Mouse (Mus musculus) heart, adult 18-20 months (tissue): Measurements from ENCODE around the gene Hoxa7. TPM values are rescaled to one million over a fixed set of nuclear protein-coding genes. Genes with fewer than 3 reads are reported as not detected.
A peak's percentile ranks its signal among the peaks of the same experiment; 100 is the strongest.

Experiments used
- DNase-seq, 2 experiments: peaks; one replicate each; pipeline ENCODE4 v3.0.0; 2021 to 2022; ENCODE audit warnings: mixed read lengths in 1 of 2
- long read RNA-seq, 2 experiments: library from polyadenylated mRNA; stranded (forward); transcript quantifications; one replicate each; pipeline ENCODE4 v2.0.0; 2021
- total RNA-seq, 2 experiments: library from RNA; stranded (reverse); gene quantifications; 2 replicates each; pipeline ENCODE4 v1.2.3; 2021

Hoxa7 gene
- total RNA-seq = under 1 TPM in 1 of 2 experiments, not detected in 1; 0.59 TPM
- long read RNA-seq, experiment 1 = 0 reads
- long read RNA-seq, experiment 2 = 0 reads

GRCm38 (mm10) chr6:52221337-52221992, at the start of gene Hoxa7:
TSS of gene Hoxa7 (minus strand) at chr6:52221854.
- peak; percentile 84 to 90 for DNase-seq

GRCm38 (mm10) chr6:52270494-52271480, 49.1 kb upstream of the Hoxa7 start:
- DNase-seq = peak; percentile 52 to 83

- DNase-seq = no peak
These were observed 47.1 kb upstream of the Hoxa7 start for GRCm38 (mm10) chr6:52268756-52269155.

GRCm38 (mm10) chr6:52268341-52268740, 46.7 kb upstream of the Hoxa7 start:
- DNase-seq = no peak

- no peak for DNase-seq
These were observed 46.0 kb upstream of the Hoxa7 start for GRCm38 (mm10) chr6:52267691-52268090.

- no peak for DNase-seq
These were observed 45.6 kb upstream of the Hoxa7 start for GRCm38 (mm10) chr6:52267221-52267620.

GRCm38 (mm10) chr6:52266666-52266985, 45.0 kb upstream of the Hoxa7 start:
- no peak for DNase-seq

GRCm38 (mm10) chr6:52265913-52266665, 44.4 kb upstream of the Hoxa7 start:
- no peak for DNase-seq

- DNase-seq = no peak
These were observed 43.8 kb upstream of the Hoxa7 start for GRCm38 (mm10) chr6:52265306-52265912.

GRCm38 (mm10) chr6:52264106-52264790, 42.6 kb upstream of the Hoxa7 start:
- DNase-seq = no peak

GRCm38 (mm10) chr6:52263321-52263585, 41.6 kb upstream of the Hoxa7 start:
- DNase-seq = no peak

- DNase-seq = no peak
These were observed 41.0 kb upstream of the Hoxa7 start for GRCm38 (mm10) chr6:52262463-52263320.

- no peak for DNase-seq
These were observed 40.3 kb upstream of the Hoxa7 start for GRCm38 (mm10) chr6:52261751-52262462.

- DNase-seq = no peak
These were observed 39.3 kb upstream of the Hoxa7 start, which contains the start of gene Hoxa13 for GRCm38 (mm10) chr6:52260654-52261575. TSS of gene Hoxa13 (minus strand) at chr6:52260880.

- no peak for DNase-seq
These were observed 38.2 kb upstream of the Hoxa7 start for GRCm38 (mm10) chr6:52259811-52260261.

- no peak for DNase-seq
These were observed 37.6 kb upstream of the Hoxa7 start for GRCm38 (mm10) chr6:52259081-52259790.

GRCm38 (mm10) chr6:52256956-52257355, 35.3 kb upstream of the Hoxa7 start:
- DNase-seq = peak; percentile 76 to 95
